Mouse (Mus musculus) liver, embryonic 14.5 days (tissue): ENCODE measurements around the gene Lrba. TPM values are rescaled to one million over a fixed set of nuclear protein-coding genes. Genes with fewer than 3 reads are reported as not detected.

Experiments
- ATAC-seq: fragments of 200-750 bp; cut with Nextera tagmentation; 2 replicates; pipeline ENCODE4 v1.8.0; 2017; ENCODE audit warnings: moderate number of reproducible peaks, mild to moderate bottlenecking, moderate library complexity; ENCODE audit not compliant: insufficient read depth
- DNase-seq, 3 experiments: peaks; one replicate each; pipeline ENCODE4 v3.0.0-alpha.2; 2012 to 2013; ENCODE audit warnings: low read depth in 3 of 3, low spot score in 3 of 3
- H3K27ac ChIP-seq: fragments of 300-500 bp; sonication (generic); 2 replicates; pipeline ENCODE4 v1.5.1; 2014; ENCODE audit warnings: moderate library complexity, mild to moderate bottlenecking, control low read depth, inconsistent platforms
- H3K27me3 ChIP-seq: fragments of 300-500 bp; sonication (generic); 2 replicates; pipeline ENCODE4 v1.6.1; 2014; ENCODE audit warnings: mild to moderate bottlenecking, low read length, moderate library complexity; ENCODE audit not compliant: control insufficient read depth, insufficient read depth
- H3K36me3 ChIP-seq: fragments of 300-500 bp; sonication (generic); replicated peaks from 2 replicates; pipeline ENCODE4 v1.6.1; 2014; ENCODE audit warnings: low read depth; ENCODE audit not compliant: control insufficient read depth, insufficient read depth
- H3K4me1 ChIP-seq, 2 experiments: fragments of 200-500 bp in 1 of 2; fragments of 300-500 bp in 1 of 2; sonication (generic) in 1 of 2; replicated peaks; 2 replicates each; pipeline ENCODE4 v1.6.1; 2012 to 2014; ENCODE audit warnings: antibody characterized with exemption in 1 of 2, inconsistent platforms in 1 of 2, low read length in 1 of 2; ENCODE audit not compliant: control insufficient read depth in 2 of 2, insufficient read depth in 2 of 2
- H3K4me2 ChIP-seq: fragments of 300-500 bp; sonication (generic); 2 replicates; pipeline ENCODE4 v1.6.1; 2014; ENCODE audit warnings: low read depth, mild to moderate bottlenecking, control low read depth, moderate library complexity
- H3K4me3 ChIP-seq, 2 experiments: fragments of 200-500 bp in 1 of 2; fragments of 300-500 bp in 1 of 2; sonication (generic) in 1 of 2; 2 replicates each; pipeline ENCODE4 v1.5.1; 2012 to 2014; ENCODE audit warnings: low read depth in 2 of 2, low read length in 2 of 2, mild to moderate bottlenecking in 2 of 2, control low read depth in 1 of 2, inconsistent platforms in 1 of 2, moderate library complexity in 1 of 2; ENCODE audit not compliant: insufficient read depth in 1 of 2
- H3K9ac ChIP-seq: fragments of 300-500 bp; sonication (generic); replicated peaks from 2 replicates; pipeline ENCODE4 v1.6.1; 2014; ENCODE audit warnings: mild to moderate bottlenecking, control low read depth, moderate library complexity
- H3K9me3 ChIP-seq: fragments of 300-500 bp; sonication (generic); 2 replicates; pipeline ENCODE4 v1.6.1; 2016; ENCODE audit warnings: low read length, mixed read lengths; ENCODE audit not compliant: control insufficient read depth
- CTCF ChIP-seq: IDR thresholded peaks from 2 replicates; pipeline ENCODE4 v1.5.1; 2016; ENCODE audit warnings: antibody characterized with exemption, low read depth, control low read depth
- EP300 ChIP-seq: IDR thresholded peaks from 2 replicates; pipeline ENCODE4 v1.6.1; 2016; ENCODE audit warnings: antibody characterized with exemption, low read depth
- WGBS: fragments of 180-500 bp; shearing (Covaris S2); extraction: QIAGEN DNeasy Blood & Tissue Kit; methylation state at CpG from one replicate; pipeline ENCODE4 v1.1.7; 2014; ENCODE audit not compliant: insufficient replicate concordance; 5-methylcytosine and 5-hydroxymethylcytosine counted together
- polyA plus RNA-seq, 2 experiments: library from polyadenylated mRNA; depleted of rRNA in 1 of 2; stranded (reverse) in 1 of 2; unstranded in 1 of 2; fragments of >200 nt; fragmentation: Nextera tagmentation in 1 of 2; extraction: Ambion mirVana in 1 of 2; gene quantifications; 2 replicates each; pipeline versions ENCODE4 v1.2.1 to v1.2.3; 2012 to 2014

Gene Lrba
- polyA plus RNA-seq, 2 experiments, result 3.7 to 4.4 TPM

GRCm38 (mm10) chr3:86206556-86206955 is 17.9 kb upstream of the Lrba start:
- H3K36me3 ChIP-seq, result no peaks in the 10 kb centered on the region
- ATAC-seq (no peak), DNase-seq (no peak)
- H3K9ac ChIP-seq, result no peak overlapping the region
- H3K4me2 ChIP-seq, result no peak overlapping the region
- H3K4me1 ChIP-seq, result no peaks in the 10 kb centered on the region
- H3K9me3 ChIP-seq, result no peaks in the 10 kb centered on the region
- TF ChIP-seq EP300 (no peak), CTCF (no peak)
- no peak overlapping the region for H3K4me3 ChIP-seq
- 47% methylated on average over 2 of the region's 2 CpGs for WGBS
- no peaks in the 10 kb centered on the region for H3K27me3 ChIP-seq
- H3K27ac ChIP-seq, result no peak overlapping the region

DNA sequence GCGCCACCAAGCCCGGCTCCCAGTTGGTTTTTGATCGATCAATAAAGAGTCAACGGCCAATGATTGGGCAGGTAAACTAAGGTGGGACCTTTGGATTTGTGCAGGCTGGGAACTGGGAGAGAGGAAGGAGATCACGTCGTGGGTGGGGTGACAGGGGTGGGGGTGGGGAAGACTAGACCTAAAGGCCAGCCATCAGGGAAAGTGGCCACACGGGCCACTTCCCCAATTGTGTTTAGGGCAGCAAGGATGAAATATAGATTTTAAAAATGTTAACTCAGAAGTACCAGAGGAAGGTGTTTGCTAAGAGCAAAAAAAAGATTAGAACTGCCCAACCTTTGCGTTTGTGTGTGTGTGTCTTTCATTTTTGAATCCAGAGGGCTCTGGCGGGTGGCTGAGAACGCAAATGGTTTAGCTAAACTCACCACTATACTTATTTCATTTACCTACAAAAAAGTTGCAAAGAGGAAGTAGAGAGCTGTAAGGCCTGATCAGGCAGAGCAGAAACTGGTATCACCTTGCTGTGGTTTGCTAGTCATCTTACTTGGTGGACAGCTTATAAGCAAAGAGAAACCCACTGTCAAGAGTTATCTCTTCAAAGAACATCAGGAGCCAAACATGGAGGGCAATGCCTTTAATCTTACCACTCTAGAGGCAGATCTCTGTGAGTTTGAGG is 14.1 kb upstream of the Lrba start:
- H3K36me3 ChIP-seq, result no peaks in the 10 kb centered on the region
- ATAC-seq (no peak), DNase-seq (no peak)
- no peaks in the 10 kb centered on the region for H3K4me1 ChIP-seq
- 47% methylated on average over 10 of the region's 10 CpGs for WGBS
- TF ChIP-seq EP300 (no peak), CTCF (no peak)
- no peak overlapping the region for H3K9ac ChIP-seq
- no peak overlapping the region for H3K4me3 ChIP-seq
- no peaks in the 10 kb centered on the region for H3K9me3 ChIP-seq
- H3K27ac ChIP-seq, result no peak overlapping the region
- no peaks in the 10 kb centered on the region for H3K27me3 ChIP-seq
- H3K4me2 ChIP-seq, result no peak overlapping the region

DNA sequence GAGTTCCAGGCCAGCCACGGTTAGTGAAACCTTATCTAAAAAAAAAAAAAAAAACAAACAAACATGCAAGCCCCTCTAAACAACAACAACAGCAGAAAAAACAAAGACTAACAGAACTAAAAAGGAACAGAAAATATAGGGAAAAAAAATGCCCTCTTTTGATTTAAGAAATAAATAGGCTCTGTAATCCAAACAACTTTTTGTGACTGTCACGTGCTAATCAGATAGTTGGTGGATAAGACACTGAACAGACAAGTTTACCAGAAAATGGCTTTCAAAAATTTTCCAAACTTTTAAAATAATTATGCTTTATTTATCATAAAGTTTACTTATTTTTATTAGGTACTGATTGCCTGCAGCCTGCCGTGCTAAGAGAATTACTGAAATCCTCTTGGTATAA is 13.5 kb upstream of the Lrba start:
- Histone ChIP-seq H3K27ac (no peak overlapping the region), H3K9me3 (no peaks in the 10 kb centered on the region), H3K4me2 (no peak overlapping the region), H3K36me3 (no peaks in the 10 kb centered on the region), H3K27me3 (no peaks in the 10 kb centered on the region), H3K9ac (no peak overlapping the region), H3K4me3 (no peak overlapping the region), H3K4me1 (no peaks in the 10 kb centered on the region)
- 50% methylated on average over 3 of the region's 3 CpGs for WGBS
- TF ChIP-seq CTCF (no peak), EP300 (no peak)
- DNase-seq (no peak), ATAC-seq (no peak)

GRCm38 (mm10) chr3:86214248-86214647 is 10.2 kb upstream of the Lrba start:
- DNase-seq (no peak), ATAC-seq (no peak)
- no peaks in the 10 kb centered on the region for H3K27me3 ChIP-seq
- no peak overlapping the region for H3K4me2 ChIP-seq
- no peak overlapping the region for H3K27ac ChIP-seq
- 60% methylated on average over 4 of the region's 4 CpGs for whole genome bisulfite sequencing
- no peaks in the 10 kb centered on the region for H3K9me3 ChIP-seq
- TF ChIP-seq EP300 (no peak), CTCF (no peak)
- no peak overlapping the region for H3K4me3 ChIP-seq
- H3K9ac ChIP-seq, result no peak overlapping the region
- H3K36me3 ChIP-seq, result no peaks in the 10 kb centered on the region
- no peaks in the 10 kb centered on the region for H3K4me1 ChIP-seq

- under 1% methylated on average over 76 of the region's 79 CpGs for WGBS
- TF ChIP-seq EP300 (no peak), CTCF (peak; percentile 24; the same call in 1 of the 2 replicates)
- peak overlapping the region; percentile 84 for H3K27ac ChIP-seq
- no peaks in the 10 kb centered on the region for H3K9me3 ChIP-seq
- H3K4me2 ChIP-seq, result peak overlapping the region; percentile 99
- H3K9ac ChIP-seq, result peak overlapping the region; percentile 97
- DNase-seq (peak; percentile 74 to 79 (median 78)), ATAC-seq (peak; percentile 94)
- no peaks in the 10 kb centered on the region for H3K36me3 ChIP-seq
- peaks cover 0 to 6% of the 10 kb centered on the region in 2 experiments; a peak in 1 of 4 replicates for H3K4me1 ChIP-seq
- H3K27me3 ChIP-seq, result no peaks in the 10 kb centered on the region
- peak overlapping the region; percentile 90 to 93 for H3K4me3 ChIP-seq
These were observed 706 bp upstream of the Lrba start for GRCm38 (mm10) chr3:86223634-86224313.
